ENCODE assay signal across 27 mouse cellular contexts in genomic region chr7:25825043-25825442, GRCm38 (mm10). TPM values are rescaled to one million over a fixed set of nuclear protein-coding genes. Genes with fewer than 3 reads are reported as not detected.
DNase-seq lines count a peak whose midpoint lies in the region; ATAC-seq and TF ChIP-seq lines count a peak whose summit lies in the region.
"Had no signal": no experiment of that assay in that cellular context is flagged by ENCODE, and none has a peak within 500 bp of the region (broad histone marks: within the 10 kb centered on the region; RNA-seq: fewer than 3 reads in every experiment).

No protein-coding gene starts in this region.

- no peaks in the 10 kb centered on the region for H3K36me3 ChIP-seq in kidney, adult 2 months (ENCODE audit: control insufficient read depth, insufficient read depth, low read length)
- no peaks in the 10 kb centered on the region for H3K36me3 ChIP-seq in kidney, embryonic 16.5 days (ENCODE audit: insufficient read depth, low read length)
- no peaks in the 10 kb centered on the region for H3K36me3 ChIP-seq in small intestine, adult 2 months (ENCODE audit: control insufficient read depth, insufficient read depth, low read length)
- H3K36me3 ChIP-seq in hindbrain, embryonic 16.5 days (ENCODE audit: control insufficient read depth, insufficient read depth, low read length) = no peaks in the 10 kb centered on the region
- H3K36me3 ChIP-seq in hindbrain, postnatal 0 days (ENCODE audit: insufficient read depth, low read length) = no peaks in the 10 kb centered on the region
- H3K36me3 ChIP-seq: heart, embryonic 13.5 days; limb, embryonic 13.5 days; liver, embryonic 12.5 days; midbrain, embryonic 12.5 days had no signal

- WGBS in kidney, adult 2 months = 52% methylated on average over 9 of the region's 9 CpGs
- 56% methylated on average over 9 of the region's 9 CpGs for WGBS in kidney, embryonic 16.5 days
- WGBS in small intestine, adult 2 months = 25% methylated on average over 9 of the region's 9 CpGs
- 55% methylated on average over 9 of the region's 9 CpGs for WGBS in hindbrain, embryonic 16.5 days
- WGBS in hindbrain, postnatal 0 days = 46% methylated on average over 9 of the region's 9 CpGs

- ATAC-seq in kidney, embryonic 16.5 days (ENCODE audit: low FRiP score, low TSS enrichment) = no peak
- no peak for ATAC-seq in hindbrain, embryonic 16.5 days
- no peak for ATAC-seq in hindbrain, postnatal 0 days
- ATAC-seq: CD4-positive, CD25-positive, alpha-beta regulatory T cell, adult 4 months; forebrain, embryonic 13.5 days; liver, embryonic 12.5 days had no signal

- no peak overlapping the region; the same call in 1 of the 2 replicates for H3K9ac ChIP-seq in kidney, embryonic 16.5 days (replicated peaks; ENCODE audit: low read length)
- no peak overlapping the region; the same call in 1 of the 2 replicates for H3K9ac ChIP-seq in hindbrain, embryonic 16.5 days (ENCODE audit: low read depth, low read length)
- H3K9ac ChIP-seq in hindbrain, postnatal 0 days (replicated peaks; ENCODE audit: low read length) = no peak overlapping the region
- H3K9ac ChIP-seq: forebrain, embryonic 13.5 days; heart, embryonic 13.5 days; limb, embryonic 13.5 days; liver, embryonic 12.5 days; midbrain, embryonic 12.5 days had no signal

- no peak overlapping the region for H3K4me3 ChIP-seq in kidney, adult 2 months (ENCODE audit: insufficient read depth, low read depth, low read length)
- no peak overlapping the region for H3K4me3 ChIP-seq in kidney, embryonic 16.5 days (ENCODE audit: low read length)
- H3K4me3 ChIP-seq in small intestine, adult 2 months (ENCODE audit: low read depth, low read length) = no peak overlapping the region
- no peak overlapping the region for H3K4me3 ChIP-seq in hindbrain, embryonic 16.5 days (ENCODE audit: low read length)
- H3K4me3 ChIP-seq in hindbrain, postnatal 0 days (ENCODE audit: low read length) = no peak overlapping the region
- H3K4me3 ChIP-seq: forebrain, embryonic 13.5 days; heart, adult 2 months; heart, embryonic 13.5 days; layer of hippocampus, adult 2 months; limb, embryonic 13.5 days; liver, embryonic 12.5 days; midbrain, embryonic 12.5 days had no signal

- H3K4me1 ChIP-seq in kidney, adult 2 months (ENCODE audit: control insufficient read depth, insufficient read depth, low read length) = peaks cover 16% of the 10 kb centered on the region
- peaks cover 19% of the 10 kb centered on the region for H3K4me1 ChIP-seq in kidney, embryonic 16.5 days (ENCODE audit: insufficient read depth, low read length)
- H3K4me1 ChIP-seq in small intestine, adult 2 months (ENCODE audit: control insufficient read depth, insufficient read depth, insufficient read length, low read length) = peaks cover 18% of the 10 kb centered on the region
- no peaks in the 10 kb centered on the region for H3K4me1 ChIP-seq in hindbrain, embryonic 16.5 days (ENCODE audit: control insufficient read depth, insufficient read depth, low read depth, low read length)
- no peaks in the 10 kb centered on the region for H3K4me1 ChIP-seq in hindbrain, postnatal 0 days (ENCODE audit: insufficient read depth, low read length)
- H3K4me1 ChIP-seq: forebrain, embryonic 13.5 days; midbrain, embryonic 12.5 days had no signal

- DNase-seq in kidney, adult 2 months = peak; percentile 89
- DNase-seq in kidney, adult 9 months = peak; percentile 90
- DNase-seq in hindbrain, postnatal 0 days (ENCODE audit: low spot score) = no peak
- DNase-seq in thymus, adult 18-20 months = no peak
- DNase-seq: adrenal gland, adult 8-10 months; cerebellum, adult 2 months; cerebellum, postnatal 25 days; gastrocnemius, postnatal 36 days; heart, adult 2 months; heart, postnatal 14 days; layer of hippocampus, postnatal 36 days; lung, adult 18-20 months; lung, postnatal 14 days; spleen, adult 18-20 months; thymus, postnatal 25 days had no signal

- no peak for TF ChIP-seq POLR2A in kidney, adult 2 months (IDR thresholded peaks at IDR 0.05; ENCODE audit: low read depth, low read length)
- TF ChIP-seq POLR2A in small intestine, adult 2 months (IDR thresholded peaks at IDR 0.05; ENCODE audit: low read depth, low read length) = no peak

- no peak overlapping the region for H3K4me2 ChIP-seq in kidney, embryonic 16.5 days (replicated peaks; ENCODE audit: low read depth, low read length)
- no peak overlapping the region for H3K4me2 ChIP-seq in hindbrain, embryonic 16.5 days (ENCODE audit: low read length)
- no peak overlapping the region for H3K4me2 ChIP-seq in hindbrain, postnatal 0 days (ENCODE audit: low read depth, low read length)
- H3K4me2 ChIP-seq: forebrain, embryonic 13.5 days; heart, embryonic 13.5 days; limb, embryonic 13.5 days; liver, embryonic 12.5 days; midbrain, embryonic 12.5 days had no signal

- no peak overlapping the region for H3K27ac ChIP-seq in kidney, adult 2 months (ENCODE audit: insufficient read depth, low read depth, low read length)
- no peak overlapping the region for H3K27ac ChIP-seq in kidney, embryonic 16.5 days (ENCODE audit: low read length)
- H3K27ac ChIP-seq in small intestine, adult 2 months (ENCODE audit: insufficient read depth, low read depth, low read length) = peak overlapping the region; percentile 60
- no peak overlapping the region for H3K27ac ChIP-seq in hindbrain, embryonic 16.5 days (ENCODE audit: low read depth, low read length)
- no peak overlapping the region for H3K27ac ChIP-seq in hindbrain, postnatal 0 days
- H3K27ac ChIP-seq: forebrain, embryonic 13.5 days; heart, adult 2 months; heart, embryonic 13.5 days; layer of hippocampus, adult 2 months; limb, embryonic 13.5 days; liver, embryonic 12.5 days; midbrain, embryonic 12.5 days had no signal

- no peak for TF ChIP-seq CTCF in kidney, adult 2 months (conservative IDR thresholded peaks at IDR 0.05; ENCODE audit: insufficient read depth, insufficient read length, low read depth, low read length)
- TF ChIP-seq CTCF in small intestine, adult 2 months (IDR thresholded peaks at IDR 0.05; ENCODE audit: extremely low read depth, insufficient read length, insufficient replicate concordance, low read depth, low read length) = no peak
- TF ChIP-seq CTCF in hindbrain, postnatal 0 days (IDR thresholded peaks at IDR 0.05; ENCODE audit: low read depth) = no peak

- no peaks in the 10 kb centered on the region for H3K27me3 ChIP-seq in kidney, adult 2 months (replicated peaks; ENCODE audit: control insufficient read depth, insufficient read depth, low read length)
- no peaks in the 10 kb centered on the region for H3K27me3 ChIP-seq in kidney, embryonic 16.5 days (ENCODE audit: insufficient read depth, low read length)
- no peaks in the 10 kb centered on the region for H3K27me3 ChIP-seq in small intestine, adult 2 months (ENCODE audit: control insufficient read depth, insufficient read depth, low read length)
- no peaks in the 10 kb centered on the region for H3K27me3 ChIP-seq in hindbrain, embryonic 16.5 days (replicated peaks; ENCODE audit: control insufficient read depth, insufficient read depth, low read length)
- H3K27me3 ChIP-seq in hindbrain, postnatal 0 days (ENCODE audit: insufficient read depth, low read length) = no peaks in the 10 kb centered on the region
- H3K27me3 ChIP-seq: forebrain, embryonic 13.5 days; heart, embryonic 13.5 days; limb, embryonic 13.5 days; liver, embryonic 12.5 days; midbrain, embryonic 12.5 days had no signal

- no peaks in the 10 kb centered on the region for H3K9me3 ChIP-seq in kidney, embryonic 16.5 days (ENCODE audit: low read length)
- no peaks in the 10 kb centered on the region for H3K9me3 ChIP-seq in hindbrain, embryonic 16.5 days (ENCODE audit: control insufficient read depth, low read length)
- H3K9me3 ChIP-seq in hindbrain, postnatal 0 days (ENCODE audit: low read length) = no peaks in the 10 kb centered on the region
- H3K9me3 ChIP-seq: forebrain, embryonic 13.5 days; heart, embryonic 13.5 days; limb, embryonic 13.5 days; liver, embryonic 12.5 days; midbrain, embryonic 12.5 days had no signal

RNA-seq across cellular contexts. Expression of gene Cyp2s1, which starts 8.3 kb away (rescaled TPM):
- 22.1 and 26.2 TPM in 2 replicates for polyA plus RNA-seq in kidney, adult 2 months (2012; rRNA removed)
- 22.1 and 23.0 TPM in 2 replicates for polyA plus RNA-seq in kidney, embryonic 16.5 days (2015; fragmentation: Nextera tagmentation; extraction: Ambion mirVana)
- 65.6 and 74.2 TPM in 2 replicates for polyA plus RNA-seq in small intestine, adult 2 months (2012; rRNA removed)
- 4.1 and 4.6 TPM in 2 replicates for polyA plus RNA-seq in hindbrain, embryonic 16.5 days (2015; fragmentation: Nextera tagmentation; extraction: Ambion mirVana)
- total RNA-seq in hindbrain, postnatal 0 days (2014; rRNA removed) = 3.8 and 4.4 TPM in 2 replicates
- polyA plus RNA-seq in hindbrain, postnatal 0 days (2015; fragmentation: Nextera tagmentation; extraction: Ambion mirVana) = 3.5 and 4.3 TPM in 2 replicates
- total RNA-seq: MEL; monocyte, adult 5-6 weeks had no signal

RNA-seq across cellular contexts. Expression of gene Axl, which starts 36.5 kb away (rescaled TPM):
- 31.0 and 36.1 TPM in 2 replicates for polyA plus RNA-seq in kidney, adult 2 months (2012; rRNA removed)
- polyA plus RNA-seq in kidney, embryonic 16.5 days (2015; fragmentation: Nextera tagmentation; extraction: Ambion mirVana) = 91.5 and 96.5 TPM in 2 replicates
- polyA plus RNA-seq in small intestine, adult 2 months (2012; rRNA removed) = 13.2 and 14.4 TPM in 2 replicates
- 18.1 and 25.5 TPM in 2 replicates for polyA plus RNA-seq in hindbrain, embryonic 16.5 days (2015; fragmentation: Nextera tagmentation; extraction: Ambion mirVana)
- total RNA-seq in hindbrain, postnatal 0 days (2014; rRNA removed) = 41.7 and 44.3 TPM in 2 replicates
- polyA plus RNA-seq in hindbrain, postnatal 0 days (2015; fragmentation: Nextera tagmentation; extraction: Ambion mirVana) = 24.5 and 26.8 TPM in 2 replicates

Comparison
In these comparisons a context has a peak if more than half of its experiments do, and no peak if none do; other contexts are left out.
1. DNase-seq: peak in kidney, adult 2 months (single experiment) and kidney, adult 9 months (single experiment); none in hindbrain, postnatal 0 days (single experiment) and thymus, adult 18-20 months (0 of 2).